Mouse (Mus musculus): ENCODE results near the gene Lingo1.

The Lingo1 gene

GRCm38 (mm10) chr9:56678929-56679681 is 117.2 kb downstream of the Lingo1 start:
- DNase-seq (ENCODE audit: low spot score): no peak

- no peak for DNase-seq (ENCODE audit: low spot score)
Measured at GRCm38 (mm10) chr9:56675696-56676095, 120.6 kb downstream of the Lingo1 start.

- DNase-seq (ENCODE audit: low spot score): peak; percentile 13
Measured at GRCm38 (mm10) chr9:56669605-56670221, 126.6 kb downstream of the Lingo1 start.

GRCm38 (mm10) chr9:56664136-56664535 is 132.1 kb downstream of the Lingo1 start:
- DNase-seq (ENCODE audit: low spot score): no peak

- DNase-seq (ENCODE audit: low spot score): no peak
Measured at GRCm38 (mm10) chr9:56662946-56663345, 133.3 kb downstream of the Lingo1 start.

- DNase-seq (ENCODE audit: low spot score): no peak
Measured at GRCm38 (mm10) chr9:56662405-56662804, 133.9 kb downstream of the Lingo1 start.

GRCm38 (mm10) chr9:56661217-56661840 is 134.9 kb downstream of the Lingo1 start:
- no peak for DNase-seq (ENCODE audit: low spot score)

- DNase-seq (ENCODE audit: low spot score): no peak
Measured at GRCm38 (mm10) chr9:56658580-56658979, 137.7 kb downstream of the Lingo1 start.

- DNase-seq (ENCODE audit: low spot score): no peak
Measured at GRCm38 (mm10) chr9:56657996-56658398, 138.3 kb downstream of the Lingo1 start.

GRCm38 (mm10) chr9:56656766-56657542 is 139.3 kb downstream of the Lingo1 start:
- no peak for DNase-seq (ENCODE audit: low spot score)

- no peak for DNase-seq (ENCODE audit: low spot score)
Measured at GRCm38 (mm10) chr9:56655167-56655566, 141.1 kb downstream of the Lingo1 start.

GRCm38 (mm10) chr9:56652551-56652950 is 143.7 kb downstream of the Lingo1 start:
- DNase-seq (ENCODE audit: low spot score): no peak

- no peak for DNase-seq (ENCODE audit: low spot score)
Measured at GRCm38 (mm10) chr9:56651586-56651985, 144.7 kb downstream of the Lingo1 start.

- DNase-seq (ENCODE audit: low spot score): no peak
Measured at GRCm38 (mm10) chr9:56646227-56647025, 149.8 kb downstream of the Lingo1 start.

- no peak for DNase-seq (ENCODE audit: low spot score)
Measured at GRCm38 (mm10) chr9:56643474-56643873, 152.8 kb downstream of the Lingo1 start.

GRCm38 (mm10) chr9:56638226-56638905 is 157.9 kb downstream of the Lingo1 start:
- DNase-seq (ENCODE audit: low spot score): no peak

- DNase-seq (ENCODE audit: low spot score): no peak
Measured at GRCm38 (mm10) chr9:56637403-56637857, 158.8 kb downstream of the Lingo1 start.

- no peak for DNase-seq (ENCODE audit: low spot score)
Measured at GRCm38 (mm10) chr9:56636766-56637402, 159.4 kb downstream of the Lingo1 start.

- DNase-seq (ENCODE audit: low spot score): peak; percentile 80
Measured at GRCm38 (mm10) chr9:56636214-56636613, 160.1 kb downstream of the Lingo1 start.

- no peak for DNase-seq (ENCODE audit: low spot score)
Measured at GRCm38 (mm10) chr9:56635498-56636121, 160.7 kb downstream of the Lingo1 start.
